Mouse (Mus musculus): ENCODE data around the gene Robo2. TPM values are rescaled to one million over a fixed set of nuclear protein-coding genes. Genes with fewer than 3 reads are reported as not detected.

Robo2 gene
- polyA plus RNA-seq, 1 experiment from 2014 or later: 12.1 TPM

- no peaks in the 10 kb centered on the region for H3K27me3 ChIP-seq (replicated peaks)
- no peaks in the 10 kb centered on the region for H3K4me1 ChIP-seq
- WGBS (ENCODE audit: insufficient replicate concordance): 71% methylated on average over 6 of the region's 6 CpGs
- H3K36me3 ChIP-seq: no peaks in the 10 kb centered on the region
- no peak overlapping the region for H3K9ac ChIP-seq
- no peak overlapping the region for H3K4me3 ChIP-seq
- ATAC-seq: no peak
- no peaks in the 10 kb centered on the region for H3K9me3 ChIP-seq (replicated peaks)
- H3K27ac ChIP-seq: no peak overlapping the region
- no peak overlapping the region for H3K4me2 ChIP-seq
These were observed 452.1 kb downstream of the Robo2 start for GRCm38 (mm10) chr16:73959479-73959970.

DNA sequence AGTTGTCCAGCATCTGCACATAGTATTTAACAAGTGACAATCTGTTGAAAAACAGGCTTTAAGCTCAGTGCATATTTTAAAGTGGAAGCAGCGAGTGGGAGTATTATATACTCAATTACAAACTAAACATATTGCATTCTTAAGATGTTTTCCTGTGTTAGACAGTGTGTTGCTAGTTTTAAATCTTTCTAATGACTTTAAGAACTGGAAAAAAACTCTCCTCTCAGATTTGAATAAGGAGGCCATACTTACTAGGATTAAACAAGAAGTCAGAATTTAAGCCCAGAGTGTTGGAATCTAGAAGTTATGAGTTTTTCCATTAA, 453.1 kb downstream of the Robo2 start:
- Histone ChIP-seq H3K4me3 (no peak overlapping the region), H3K9ac (no peak overlapping the region), H3K27me3 (replicated peaks) (no peaks in the 10 kb centered on the region), H3K4me1 (no peaks in the 10 kb centered on the region), H3K4me2 (no peak overlapping the region), H3K27ac (no peak overlapping the region), H3K9me3 (replicated peaks) (no peaks in the 10 kb centered on the region), H3K36me3 (no peaks in the 10 kb centered on the region)
- WGBS (ENCODE audit: insufficient replicate concordance): 63% methylated on average over 1 of the region's 1 CpGs
- ATAC-seq: no peak

GRCm38 (mm10) chr16:73957675-73958523, 453.7 kb downstream of the Robo2 start:
- no peak overlapping the region for H3K4me3 ChIP-seq
- H3K27ac ChIP-seq: no peak overlapping the region
- H3K4me1 ChIP-seq: no peaks in the 10 kb centered on the region
- no peaks in the 10 kb centered on the region for H3K27me3 ChIP-seq (replicated peaks)
- H3K9me3 ChIP-seq (replicated peaks): no peaks in the 10 kb centered on the region
- H3K9ac ChIP-seq: no peak overlapping the region
- H3K4me2 ChIP-seq: no peak overlapping the region
- H3K36me3 ChIP-seq: no peaks in the 10 kb centered on the region
- WGBS (ENCODE audit: insufficient replicate concordance): 67% methylated on average over 3 of the region's 3 CpGs
- ATAC-seq: no peak

GRCm38 (mm10) chr16:73946171-73946570, 465.5 kb downstream of the Robo2 start:
- ATAC-seq: no peak
- H3K27me3 ChIP-seq (replicated peaks): no peaks in the 10 kb centered on the region

DNA sequence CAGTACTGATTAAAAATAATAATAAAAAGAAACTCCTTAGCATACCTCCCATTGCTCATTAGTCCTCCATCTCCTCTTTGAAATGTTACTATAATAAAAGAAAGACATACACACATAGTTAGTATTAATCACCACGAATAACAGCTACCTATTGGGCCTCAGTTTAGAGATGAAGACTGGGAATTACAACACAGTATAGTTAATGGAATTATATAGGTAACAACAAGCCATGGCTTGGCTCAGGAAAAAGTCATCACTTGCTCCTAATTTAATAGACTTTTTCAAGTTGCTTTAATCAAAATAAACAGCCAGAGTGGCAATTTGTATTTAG, 471.4 kb downstream of the Robo2 start:
- H3K4me2 ChIP-seq: no peak overlapping the region
- H3K9me3 ChIP-seq (replicated peaks): no peaks in the 10 kb centered on the region
- 29% methylated on average over 1 of the region's 1 CpGs for WGBS (ENCODE audit: insufficient replicate concordance)

More at GRCm38 (mm10) chr16:73946171-73946570, 465.5 kb downstream of the Robo2 start:
- Histone ChIP-seq H3K9ac (no peak overlapping the region), H3K4me2 (no peak overlapping the region), H3K4me3 (no peak overlapping the region), H3K9me3 (replicated peaks) (no peaks in the 10 kb centered on the region), H3K27ac (no peak overlapping the region), H3K4me1 (no peaks in the 10 kb centered on the region), H3K36me3 (no peaks in the 10 kb centered on the region)
- WGBS (ENCODE audit: insufficient replicate concordance): 81% methylated on average over 6 of the region's 6 CpGs

DNA sequence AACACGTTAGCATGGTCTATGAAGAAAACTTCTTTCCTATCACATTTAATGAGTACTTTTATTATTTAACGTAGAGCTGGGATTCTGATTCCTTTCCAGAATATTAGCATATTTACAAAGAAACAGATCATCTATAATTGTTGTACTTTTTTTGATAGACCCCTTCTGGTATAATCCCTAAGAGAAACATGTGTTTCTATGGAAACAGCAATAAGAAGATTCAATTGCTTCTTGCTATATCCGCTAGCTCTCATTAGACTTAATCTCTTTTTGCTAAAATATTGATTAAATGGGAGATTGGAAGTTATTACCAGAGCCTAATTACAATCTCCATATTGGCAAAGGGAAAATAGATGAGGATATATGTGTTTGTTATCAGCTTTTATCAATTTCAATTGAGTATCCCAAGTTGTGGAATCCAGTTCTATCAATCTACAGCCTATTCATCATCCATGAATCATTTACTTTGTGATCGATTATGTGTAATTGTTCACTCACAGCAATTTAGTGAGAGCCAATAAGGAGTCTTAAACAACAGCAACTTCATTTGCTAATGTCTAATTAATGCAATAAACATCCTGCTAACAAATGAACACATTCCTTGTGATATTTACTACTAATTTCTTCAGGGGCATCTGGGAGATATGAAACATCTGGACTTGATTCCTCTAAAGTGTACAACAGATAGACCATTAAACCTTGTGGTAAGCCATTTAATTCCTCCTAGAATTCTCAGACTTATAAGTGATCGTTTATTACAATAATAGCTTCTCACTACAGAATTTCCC, 472.0 kb downstream of the Robo2 start:
- Histone ChIP-seq H3K9me3 (replicated peaks) (no peaks in the 10 kb centered on the region), H3K4me1 (no peaks in the 10 kb centered on the region), H3K27ac (no peak overlapping the region), H3K4me2 (no peak overlapping the region), H3K9ac (no peak overlapping the region), H3K27me3 (replicated peaks) (no peaks in the 10 kb centered on the region), H3K36me3 (no peaks in the 10 kb centered on the region), H3K4me3 (no peak overlapping the region)
- no peak for ATAC-seq
- WGBS (ENCODE audit: insufficient replicate concordance): 66% methylated on average over 5 of the region's 5 CpGs

More for the DNA sequence above, 471.4 kb downstream of the Robo2 start:
- H3K4me3 ChIP-seq: no peak overlapping the region
- H3K9ac ChIP-seq: no peak overlapping the region
- no peak overlapping the region for H3K27ac ChIP-seq
- no peak for ATAC-seq
- H3K4me1 ChIP-seq: no peaks in the 10 kb centered on the region
- no peaks in the 10 kb centered on the region for H3K36me3 ChIP-seq
- H3K27me3 ChIP-seq (replicated peaks): no peaks in the 10 kb centered on the region

DNA sequence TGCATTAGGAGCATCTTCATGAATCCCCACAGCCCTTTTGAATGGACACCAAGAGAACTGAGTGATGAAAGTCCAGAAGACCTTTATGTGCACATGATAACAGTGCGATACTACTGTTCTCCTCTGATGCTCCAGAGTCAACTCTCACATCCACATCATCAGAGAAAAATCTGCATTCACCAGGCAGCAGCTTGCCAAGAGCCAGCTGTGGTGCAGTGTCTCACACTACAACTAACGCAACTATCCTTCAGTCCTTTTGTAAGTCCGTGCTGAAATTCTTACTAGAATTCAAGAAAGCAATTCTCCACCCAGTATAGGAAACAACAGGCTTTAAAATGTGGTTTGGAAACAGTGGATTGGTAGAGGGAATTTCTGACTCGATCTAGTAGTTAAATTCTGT, 481.3 kb downstream of the Robo2 start:
- H3K4me3 ChIP-seq: no peak overlapping the region
- no peaks in the 10 kb centered on the region for H3K9me3 ChIP-seq (replicated peaks)
- no peaks in the 10 kb centered on the region for H3K4me1 ChIP-seq
- no peak overlapping the region for H3K9ac ChIP-seq
- no peak overlapping the region for H3K4me2 ChIP-seq
- WGBS (ENCODE audit: insufficient replicate concordance): 67% methylated on average over 4 of the region's 4 CpGs
- H3K36me3 ChIP-seq: no peaks in the 10 kb centered on the region
- ATAC-seq: no peak
- no peak overlapping the region for H3K27ac ChIP-seq
- H3K27me3 ChIP-seq (replicated peaks): no peaks in the 10 kb centered on the region

DNA sequence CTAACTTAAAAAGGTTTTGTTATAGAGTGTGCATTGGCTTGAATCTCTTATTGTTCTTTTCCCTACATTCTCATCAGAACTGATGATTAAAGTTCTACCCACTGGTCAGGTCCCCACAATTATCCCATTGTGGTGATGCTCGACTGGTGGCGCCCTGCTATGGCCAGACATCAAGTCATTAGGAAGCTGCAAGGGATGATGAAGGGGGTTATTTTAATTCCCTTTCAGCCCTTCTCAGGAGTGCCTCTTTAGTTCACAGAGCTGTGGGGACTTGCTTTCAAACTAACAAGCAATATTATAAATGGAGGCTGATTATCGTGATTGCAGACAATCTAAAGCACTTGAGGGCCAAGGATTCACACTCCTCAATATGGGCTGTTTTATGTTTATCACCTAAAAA, 484.1 kb downstream of the Robo2 start:
- Histone ChIP-seq H3K4me1 (no peaks in the 10 kb centered on the region), H3K36me3 (no peaks in the 10 kb centered on the region), H3K4me2 (no peak overlapping the region), H3K9me3 (replicated peaks) (no peaks in the 10 kb centered on the region), H3K9ac (no peak overlapping the region), H3K27ac (no peak overlapping the region), H3K4me3 (no peak overlapping the region), H3K27me3 (replicated peaks) (no peaks in the 10 kb centered on the region)
- 74% methylated on average over 3 of the region's 3 CpGs for WGBS (ENCODE audit: insufficient replicate concordance)
- ATAC-seq: no peak

- H3K9ac ChIP-seq: no peak overlapping the region
- ATAC-seq: no peak
- no peaks in the 10 kb centered on the region for H3K36me3 ChIP-seq
- no peaks in the 10 kb centered on the region for H3K27me3 ChIP-seq (replicated peaks)
- 81% methylated on average over 4 of the region's 4 CpGs for WGBS (ENCODE audit: insufficient replicate concordance)
- no peak overlapping the region for H3K4me3 ChIP-seq
- no peaks in the 10 kb centered on the region for H3K9me3 ChIP-seq (replicated peaks)
- H3K4me2 ChIP-seq: no peak overlapping the region
- H3K27ac ChIP-seq: no peak overlapping the region
- H3K4me1 ChIP-seq: no peaks in the 10 kb centered on the region
These were observed 496.2 kb downstream of the Robo2 start for GRCm38 (mm10) chr16:73915425-73915824.

DNA sequence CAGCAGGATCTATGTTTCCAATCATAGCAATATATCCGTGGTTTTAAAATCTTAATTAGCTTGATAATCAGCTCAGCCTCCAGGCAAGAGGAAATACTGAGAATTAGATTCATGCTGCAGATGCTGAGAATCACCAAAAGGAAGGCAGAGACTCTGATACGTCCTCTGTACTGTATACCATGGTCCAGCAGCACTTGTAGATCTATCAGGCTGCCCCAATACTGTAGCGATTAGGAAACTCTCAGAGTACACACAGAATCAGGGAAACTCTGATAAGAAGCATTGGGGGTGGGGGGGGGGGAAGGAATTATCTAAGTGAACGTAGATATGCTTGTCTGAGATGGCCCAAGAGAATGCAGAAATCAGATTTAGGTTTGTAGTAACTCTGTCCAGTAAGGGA, 496.7 kb downstream of the Robo2 start:
- Histone ChIP-seq H3K4me1 (no peaks in the 10 kb centered on the region), H3K27ac (no peak overlapping the region), H3K36me3 (no peaks in the 10 kb centered on the region), H3K9ac (no peak overlapping the region), H3K27me3 (replicated peaks) (no peaks in the 10 kb centered on the region), H3K9me3 (replicated peaks) (no peaks in the 10 kb centered on the region), H3K4me3 (no peak overlapping the region), H3K4me2 (no peak overlapping the region)
- ATAC-seq: no peak
- 29% methylated on average over 4 of the region's 4 CpGs for WGBS (ENCODE audit: insufficient replicate concordance)

DNA sequence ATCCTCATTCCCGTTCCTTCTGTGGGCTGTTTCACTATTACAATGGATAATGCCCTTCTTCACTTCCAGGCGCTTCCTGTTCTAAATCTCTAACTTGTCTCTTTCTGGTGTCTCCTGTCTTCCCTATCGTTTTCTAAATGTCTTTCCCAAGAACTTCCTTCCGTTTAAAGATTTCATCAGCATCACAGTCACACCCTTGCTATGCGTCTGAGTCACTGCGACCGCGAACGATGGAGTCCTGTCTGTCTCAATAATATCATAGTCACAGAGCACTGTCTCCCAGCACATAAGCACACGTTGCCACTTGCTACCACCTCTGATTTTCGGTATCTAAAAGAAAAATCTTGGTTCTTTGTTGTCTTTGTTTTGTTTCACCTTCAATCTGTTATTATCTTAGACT, 503.1 kb downstream of the Robo2 start:
- H3K4me1 ChIP-seq: no peaks in the 10 kb centered on the region
- H3K36me3 ChIP-seq: no peaks in the 10 kb centered on the region
- no peak overlapping the region for H3K9ac ChIP-seq
- WGBS (ENCODE audit: insufficient replicate concordance): 57% methylated on average over 11 of the region's 11 CpGs
- no peaks in the 10 kb centered on the region for H3K9me3 ChIP-seq (replicated peaks)
- no peak overlapping the region for H3K27ac ChIP-seq
- ATAC-seq: no peak
- H3K4me3 ChIP-seq: no peak overlapping the region
- no peaks in the 10 kb centered on the region for H3K27me3 ChIP-seq (replicated peaks)
- H3K4me2 ChIP-seq: no peak overlapping the region

DNA sequence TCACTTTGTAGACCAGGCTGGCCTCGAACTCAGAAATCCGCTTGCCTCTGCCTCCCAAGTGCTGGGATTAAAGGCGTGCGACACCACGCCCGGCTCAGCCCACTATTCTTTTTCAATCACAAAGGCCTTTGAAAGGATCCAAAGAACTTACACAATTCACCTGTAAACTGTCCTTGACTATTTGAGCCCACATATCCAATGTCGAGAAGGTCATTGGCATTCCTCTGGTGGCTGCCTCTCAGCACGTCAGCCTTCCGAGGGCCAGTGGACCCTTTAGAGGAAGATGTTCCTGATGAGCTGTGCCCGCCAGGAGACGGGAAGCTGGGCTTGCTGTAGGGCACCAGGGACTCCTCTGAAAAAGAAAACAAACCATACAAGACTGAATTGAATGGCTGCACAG, 514.8 kb downstream of the Robo2 start:
- 81% methylated on average over 11 of the region's 11 CpGs for WGBS (ENCODE audit: insufficient replicate concordance)

More for the DNA sequence above, 514.8 kb downstream of the Robo2 start:
- H3K9me3 ChIP-seq (replicated peaks): no peaks in the 10 kb centered on the region
- H3K4me3 ChIP-seq: no peak overlapping the region
- no peaks in the 10 kb centered on the region for H3K4me1 ChIP-seq
- H3K36me3 ChIP-seq: no peaks in the 10 kb centered on the region
- no peak overlapping the region for H3K4me2 ChIP-seq
- no peak for ATAC-seq
- no peak overlapping the region for H3K9ac ChIP-seq
- no peaks in the 10 kb centered on the region for H3K27me3 ChIP-seq (replicated peaks)
- no peak overlapping the region for H3K27ac ChIP-seq
